Mouse (Mus musculus) embryonic fibroblast, embryonic 13.5 days (primary cell): Measurements from ENCODE around the gene Coasy.

Source experiments
- CTCF ChIP-seq: IDR thresholded peaks from 2 replicates; pipeline ENCODE4 v1.5.1; 2011; ENCODE audit warnings: mild to moderate bottlenecking, control low read depth, low read length, moderate library complexity, borderline replicate concordance; ENCODE audit not compliant: insufficient read depth
- POLR2A ChIP-seq: IDR thresholded peaks from 2 replicates; pipeline ENCODE4 v1.6.1; 2011; ENCODE audit warnings: low read depth, mild to moderate bottlenecking, control low read depth, low read length, moderate library complexity

DNA sequence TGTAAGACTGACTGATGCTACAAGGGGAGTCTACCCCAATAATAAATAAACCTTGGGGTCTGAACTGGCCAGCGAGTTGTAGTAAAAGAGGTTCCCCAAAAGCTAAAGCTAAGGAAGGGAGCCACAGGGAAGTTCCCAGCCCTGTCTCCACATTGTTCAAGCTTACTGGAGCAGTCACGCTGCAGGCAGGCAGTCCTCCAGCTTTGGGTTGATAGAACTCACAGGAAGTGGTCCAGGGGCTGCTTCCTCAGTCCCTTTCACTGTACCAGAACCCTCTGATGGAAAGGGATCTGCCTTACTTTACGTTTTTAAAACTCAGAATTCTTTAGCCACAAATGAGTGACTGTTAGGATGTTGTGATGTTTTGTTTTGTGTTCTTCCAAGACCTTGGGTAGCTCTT is 34.9 kb upstream of the Coasy start:
- TF ChIP-seq POLR2A (no peak), CTCF (no peak)
